Mouse (Mus musculus) liver, adult 2 months (tissue): ENCODE results near the gene Mmp8.

Experiments
- CTCF ChIP-seq: fragments of 200-500 bp; IDR thresholded peaks from 2 replicates; pipeline ENCODE4 v1.5.1; 2011; ENCODE audit warnings: low read depth, low read length, control low read depth
- POLR2A ChIP-seq: fragments of 200-500 bp; IDR thresholded peaks from 2 replicates; pipeline ENCODE4 v1.6.1; 2011; ENCODE audit warnings: low read length, control low read depth; ENCODE audit not compliant: insufficient read depth; ENCODE audit errors: extremely low read depth

GRCm38 (mm10) chr9:7517944-7518571 lies 40.2 kb upstream of the Mmp8 start:
- TF ChIP-seq CTCF (no peak), POLR2A (no peak)
